Mouse (Mus musculus) intestine, postnatal 0 days (tissue): ENCODE results near the gene Oprm1. TPM values are rescaled to one million over a fixed set of nuclear protein-coding genes. Genes with fewer than 3 reads are reported as not detected.

Experiments used
- ATAC-seq: fragments of 200-750 bp; cut with Nextera tagmentation; 2 replicates; pipeline ENCODE4 v1.8.0; 2017; ENCODE audit warnings: mild to moderate bottlenecking, moderate TSS enrichment, moderate library complexity
- H3K27ac ChIP-seq: fragments of 300-500 bp; sonication (generic); 2 replicates; pipeline ENCODE4 v1.5.1; 2014; ENCODE audit warnings: mild to moderate bottlenecking, low read depth, low read length, moderate library complexity
- H3K27me3 ChIP-seq: fragments of 300-500 bp; sonication (generic); replicated peaks from 2 replicates; pipeline ENCODE4 v1.6.1; 2014; ENCODE audit warnings: low read length, mixed read lengths; ENCODE audit not compliant: control insufficient read depth, insufficient read depth
- H3K36me3 ChIP-seq: fragments of 300-500 bp; sonication (generic); 2 replicates; pipeline ENCODE4 v1.6.1; 2014; ENCODE audit warnings: mild to moderate bottlenecking, moderate library complexity; ENCODE audit not compliant: control insufficient read depth, insufficient read depth
- H3K4me1 ChIP-seq: fragments of 300-500 bp; sonication (generic); replicated peaks from 2 replicates; pipeline ENCODE4 v1.6.1; 2014; ENCODE audit warnings: antibody characterized with exemption, low read length, mixed read lengths; ENCODE audit not compliant: control insufficient read depth, insufficient read depth
- H3K4me2 ChIP-seq: fragments of 300-500 bp; sonication (generic); replicated peaks from 2 replicates; pipeline ENCODE4 v1.6.1; 2014; ENCODE audit warnings: low read depth, mild to moderate bottlenecking, moderate library complexity
- H3K4me3 ChIP-seq: fragments of 300-500 bp; sonication (generic); 2 replicates; pipeline ENCODE4 v1.5.1; 2014; ENCODE audit warnings: low read depth, low read length
- H3K9ac ChIP-seq: fragments of 300-500 bp; sonication (generic); 2 replicates; pipeline ENCODE4 v1.6.1; 2014; ENCODE audit warnings: mild to moderate bottlenecking, low read depth, low read length
- H3K9me3 ChIP-seq: fragments of 300-500 bp; sonication (generic); 2 replicates; pipeline ENCODE4 v1.6.1; 2016; ENCODE audit warnings: mixed run types; ENCODE audit not compliant: control insufficient read depth
- CTCF ChIP-seq: sonication (generic); IDR thresholded peaks from 2 replicates; pipeline ENCODE4 v1.5.1; 2016; ENCODE audit warnings: low read depth, mild to moderate bottlenecking, control low read depth, antibody characterized with exemption, moderate library complexity
- WGBS: fragments of 180-500 bp; shearing (Covaris S2); extraction: QIAGEN DNeasy Blood & Tissue Kit; methylation state at CpG from one replicate; pipeline ENCODE4 v1.1.7; 2014; 5-methylcytosine and 5-hydroxymethylcytosine counted together
- polyA plus RNA-seq: library from polyadenylated mRNA; unstranded; fragments of >200 nt; fragmentation: Nextera tagmentation; extraction: Ambion mirVana; gene quantifications from 2 replicates; pipeline ENCODE4 v1.2.1, GENCODE M21; 2015

Gene Oprm1
- polyA plus RNA-seq, 1 experiment from 2014 or later, result 0.29 TPM

GRCm38 (mm10) chr10:6885460-6885859 is 127.2 kb downstream of the Oprm1 start:
- Histone ChIP-seq H3K9me3 (no peaks in the 10 kb centered on the region), H3K4me2 (no peak overlapping the region), H3K27me3 (no peaks in the 10 kb centered on the region), H3K36me3 (no peaks in the 10 kb centered on the region), H3K27ac (no peak overlapping the region), H3K4me1 (no peaks in the 10 kb centered on the region), H3K4me3 (no peak overlapping the region), H3K9ac (no peak overlapping the region)
- TF ChIP-seq CTCF, result peak; percentile 73
- ATAC-seq, result no peak
- WGBS, result 0% methylated on average over 1 of the region's 1 CpGs

GRCm38 (mm10) chr10:6889640-6890245 is 131.4 kb downstream of the Oprm1 start:
- H3K27ac ChIP-seq, result no peak overlapping the region
- TF ChIP-seq CTCF, result no peak
- ATAC-seq, result no peak
- H3K9me3 ChIP-seq, result no peaks in the 10 kb centered on the region
- 52% methylated on average over 5 of the region's 5 CpGs for WGBS
- no peak overlapping the region for H3K9ac ChIP-seq
- no peaks in the 10 kb centered on the region for H3K4me1 ChIP-seq
- H3K27me3 ChIP-seq, result no peaks in the 10 kb centered on the region
- H3K4me3 ChIP-seq, result no peak overlapping the region
- H3K36me3 ChIP-seq, result no peaks in the 10 kb centered on the region
- no peak overlapping the region for H3K4me2 ChIP-seq

GRCm38 (mm10) chr10:6890348-6891009 is 132.2 kb downstream of the Oprm1 start:
- no peaks in the 10 kb centered on the region for H3K4me1 ChIP-seq
- H3K4me2 ChIP-seq, result no peak overlapping the region
- no peaks in the 10 kb centered on the region for H3K27me3 ChIP-seq
- no peak overlapping the region for H3K4me3 ChIP-seq
- no peaks in the 10 kb centered on the region for H3K9me3 ChIP-seq
- no peak for ATAC-seq
- no peak overlapping the region for H3K9ac ChIP-seq
- H3K36me3 ChIP-seq, result no peaks in the 10 kb centered on the region
- TF ChIP-seq CTCF, result no peak
- H3K27ac ChIP-seq, result no peak overlapping the region
- 73% methylated on average over 5 of the region's 5 CpGs for WGBS

GRCm38 (mm10) chr10:6895796-6896195 is 137.5 kb downstream of the Oprm1 start:
- TF ChIP-seq CTCF, result no peak

GRCm38 (mm10) chr10:6896659-6897303 is 138.5 kb downstream of the Oprm1 start:
- H3K4me1 ChIP-seq, result no peaks in the 10 kb centered on the region
- ATAC-seq, result no peak
- H3K4me3 ChIP-seq, result no peak overlapping the region
- 70% methylated on average over 3 of the region's 3 CpGs for WGBS
- H3K4me2 ChIP-seq, result no peak overlapping the region
- H3K27ac ChIP-seq, result no peak overlapping the region
- H3K9ac ChIP-seq, result no peak overlapping the region
- no peaks in the 10 kb centered on the region for H3K27me3 ChIP-seq
- no peak for TF ChIP-seq CTCF
- no peaks in the 10 kb centered on the region for H3K9me3 ChIP-seq
- H3K36me3 ChIP-seq, result no peaks in the 10 kb centered on the region

More at GRCm38 (mm10) chr10:6895796-6896195, 137.5 kb downstream of the Oprm1 start:
- Histone ChIP-seq H3K9ac (no peak overlapping the region), H3K27ac (no peak overlapping the region), H3K9me3 (no peaks in the 10 kb centered on the region), H3K4me3 (no peak overlapping the region), H3K36me3 (no peaks in the 10 kb centered on the region), H3K27me3 (no peaks in the 10 kb centered on the region), H3K4me1 (no peaks in the 10 kb centered on the region), H3K4me2 (no peak overlapping the region)
- ATAC-seq, result no peak
- 65% methylated on average over 3 of the region's 3 CpGs for WGBS

GRCm38 (mm10) chr10:6900126-6900525 is 141.8 kb downstream of the Oprm1 start:
- H3K36me3 ChIP-seq, result no peaks in the 10 kb centered on the region
- no peak overlapping the region for H3K4me3 ChIP-seq
- H3K27ac ChIP-seq, result no peak overlapping the region
- H3K27me3 ChIP-seq, result no peaks in the 10 kb centered on the region
- no peaks in the 10 kb centered on the region for H3K4me1 ChIP-seq
- no peaks in the 10 kb centered on the region for H3K9me3 ChIP-seq
- no peak for TF ChIP-seq CTCF
- no peak overlapping the region for H3K4me2 ChIP-seq
- H3K9ac ChIP-seq, result no peak overlapping the region
- no peak for ATAC-seq
- 91% methylated on average over 4 of the region's 4 CpGs for WGBS
